Mouse (Mus musculus) MEL (cell line): ENCODE results near the gene 6030498E09Rik. TPM values are rescaled to one million over a fixed set of nuclear protein-coding genes. Genes with fewer than 3 reads are reported as not detected.

Experiments used
- DNase-seq: peaks from one replicate; pipeline ENCODE4 v3.0.0; 2011; ENCODE audit warnings: low read depth, low spot score
- H3K27ac ChIP-seq: 2 replicates; pipeline ENCODE4 v1.5.1; 2012; ENCODE audit warnings: low read depth, mild to moderate bottlenecking, control low read depth, low read length, moderate library complexity; ENCODE audit not compliant: control insufficient read depth
- H3K27me3 ChIP-seq, 2 experiments: fragments of 150-350 bp in 1 of 2; sonication (generic) in 1 of 2; 2 replicates each; pipeline ENCODE4 v1.6.1; 2012; ENCODE audit warnings: low read length in 2 of 2, mild to moderate bottlenecking in 2 of 2, improper control_type of control experiment in 1 of 2, moderate library complexity in 1 of 2; ENCODE audit not compliant: insufficient read depth in 2 of 2, control insufficient read depth in 1 of 2
- H3K36me3 ChIP-seq, 2 experiments: 2 replicates each; pipeline ENCODE4 v1.6.1; 2012 to 2014; ENCODE audit warnings: low read length in 2 of 2, improper control_type of control experiment in 1 of 2, inconsistent platforms in 1 of 2, mild to moderate bottlenecking in 1 of 2; ENCODE audit not compliant: insufficient read depth in 2 of 2, control insufficient read depth in 1 of 2
- H3K4me1 ChIP-seq, 2 experiments: fragments of 150-350 bp in 1 of 2; sonication (generic) in 1 of 2; 2 replicates each; pipeline ENCODE4 v1.6.1; 2012; ENCODE audit warnings: low read length in 2 of 2, improper control_type of control experiment in 1 of 2, mild to moderate bottlenecking in 1 of 2; ENCODE audit not compliant: insufficient read depth in 2 of 2, control insufficient read depth in 1 of 2
- H3K4me3 ChIP-seq, 2 experiments: fragments of 150-350 bp in 1 of 2; sonication (generic) in 1 of 2; 2 replicates each; pipeline ENCODE4 v1.5.1; 2012; ENCODE audit warnings: low read depth in 2 of 2, low read length in 2 of 2, mild to moderate bottlenecking in 2 of 2, moderate library complexity in 2 of 2, control low read depth in 1 of 2, improper control_type of control experiment in 1 of 2; ENCODE audit not compliant: control insufficient read depth in 1 of 2, insufficient read depth in 1 of 2
- H3K79me2 ChIP-seq: 2 replicates; pipeline ENCODE4 v1.6.1; 2012; ENCODE audit warnings: mild to moderate bottlenecking, low read length, moderate library complexity; ENCODE audit not compliant: control insufficient read depth, poor library complexity, insufficient read depth
- H3K9ac ChIP-seq: 2 replicates; pipeline ENCODE4 v1.6.1; 2012; ENCODE audit warnings: low read depth, mild to moderate bottlenecking, control low read depth, low read length, moderate library complexity; ENCODE audit not compliant: control insufficient read depth, poor library complexity, severe bottlenecking
- H3K9me3 ChIP-seq: fragments of 150-350 bp; sonication (generic); replicated peaks from 2 replicates; pipeline ENCODE4 v1.6.1; 2012; ENCODE audit warnings: mild to moderate bottlenecking, low read length, improper control_type of control experiment, moderate library complexity; ENCODE audit not compliant: insufficient read depth
- BHLHE40 ChIP-seq: IDR thresholded peaks from 2 replicates; pipeline ENCODE4 v1.6.1; 2012; ENCODE audit warnings: low read depth, mild to moderate bottlenecking, inconsistent platforms, low read length, improper control_type of control experiment, borderline replicate concordance
- CTCF ChIP-seq, 3 experiments: IDR thresholded peaks in 2 of 3; conservative IDR thresholded peaks in 1 of 3; 2 replicates each; pipeline ENCODE4 v1.5.1; 2011 to 2012; ENCODE audit warnings: low read length in 3 of 3, low read depth in 2 of 3, mild to moderate bottlenecking in 2 of 3, improper control_type of control experiment in 1 of 3, inconsistent platforms in 1 of 3, mixed read lengths in 1 of 3, moderate library complexity in 1 of 3; ENCODE audit not compliant: control insufficient read depth in 1 of 3, insufficient read depth in 1 of 3, poor library complexity in 1 of 3, severe bottlenecking in 1 of 3
- E2F4 ChIP-seq: IDR thresholded peaks from 2 replicates; pipeline ENCODE4 v1.6.1; 2011; ENCODE audit warnings: low read depth, low read length, improper control_type of control experiment, borderline replicate concordance
- EP300 ChIP-seq, 2 experiments: IDR thresholded peaks; 2 replicates each; pipeline ENCODE4 v1.6.1; 2011; ENCODE audit warnings: improper control_type of control experiment in 2 of 2, low read length in 2 of 2, low read depth in 1 of 2, mild to moderate bottlenecking in 1 of 2
- JUND ChIP-seq: IDR thresholded peaks from 2 replicates; pipeline ENCODE4 v1.6.1; 2011; ENCODE audit warnings: low read depth, mild to moderate bottlenecking, improper control_type of control experiment, low read length
- MAFK ChIP-seq: IDR thresholded peaks from 2 replicates; pipeline ENCODE4 v1.6.1; 2011; ENCODE audit warnings: low read depth, mild to moderate bottlenecking, low read length, improper control_type of control experiment, borderline replicate concordance
- MEF2A ChIP-seq: IDR thresholded peaks from 2 replicates; pipeline ENCODE4 v1.6.1; 2014; ENCODE audit warnings: low read depth, mild to moderate bottlenecking, inconsistent platforms, low read length, improper control_type of control experiment; ENCODE audit not compliant: poor library complexity, insufficient replicate concordance, severe bottlenecking; ENCODE audit errors: extremely low read depth
- MYC ChIP-seq: IDR thresholded peaks from 2 replicates; pipeline ENCODE4 v1.6.1; 2011; ENCODE audit warnings: low read depth, mild to moderate bottlenecking, low read length, improper control_type of control experiment, moderate library complexity
- POLR2A ChIP-seq, 2 experiments: IDR thresholded peaks; 2 replicates each; pipeline ENCODE4 v1.6.1; 2011 to 2012; ENCODE audit warnings: low read length in 2 of 2, mild to moderate bottlenecking in 2 of 2, control low read depth in 1 of 2, improper control_type of control experiment in 1 of 2, low read depth in 1 of 2, moderate library complexity in 1 of 2; ENCODE audit not compliant: control insufficient read depth in 1 of 2, insufficient read depth in 1 of 2, poor library complexity in 1 of 2
- POLR2AphosphoS2 ChIP-seq: IDR thresholded peaks from 2 replicates; pipeline ENCODE4 v1.6.1; 2011; ENCODE audit warnings: low read length, improper control_type of control experiment
- RAD21 ChIP-seq: IDR thresholded peaks from 2 replicates; pipeline ENCODE4 v1.6.1; 2011; ENCODE audit warnings: mild to moderate bottlenecking, low read depth, low read length, improper control_type of control experiment
- RCOR1 ChIP-seq: IDR thresholded peaks from 2 replicates; pipeline ENCODE4 v1.6.1; 2012; ENCODE audit warnings: low read depth, mild to moderate bottlenecking, inconsistent platforms, low read length, improper control_type of control experiment
- TBP ChIP-seq: IDR thresholded peaks from 2 replicates; pipeline ENCODE4 v1.8.0; 2011; ENCODE audit warnings: low read depth, low read length, improper control_type of control experiment
- TCF12 ChIP-seq: IDR thresholded peaks from 2 replicates; pipeline ENCODE4 v1.6.1; 2014; ENCODE audit warnings: low read depth, mild to moderate bottlenecking, inconsistent platforms, low read length, improper control_type of control experiment, moderate library complexity
- USF1 ChIP-seq: IDR thresholded peaks from 2 replicates; pipeline ENCODE4 v1.6.1; 2014; ENCODE audit warnings: low read depth, mild to moderate bottlenecking, inconsistent platforms, low read length, improper control_type of control experiment, moderate library complexity
- ZC3H11A ChIP-seq: IDR thresholded peaks from 2 replicates; pipeline ENCODE4 v1.6.1; 2012; ENCODE audit warnings: low read depth, mild to moderate bottlenecking, inconsistent platforms, low read length, improper control_type of control experiment
- polyA plus RNA-seq, 2 experiments: library from polyadenylated mRNA; stranded (reverse) in 1 of 2; unstranded in 1 of 2; fragments of >175 nt in 1 of 2; fragments of >200 nt in 1 of 2; gene quantifications; 2 replicates each; pipeline versions ENCODE4 v1.2.1 to v1.2.4; 2012; ENCODE audit warnings: low replicate concordance in 2 of 2, low read depth in 1 of 2; ENCODE audit not compliant: insufficient read length in 2 of 2, insufficient read depth in 1 of 2, missing spikeins in 1 of 2
- total RNA-seq: library from RNA; depleted of rRNA; stranded (reverse); fragments of 300-350 nt; gene quantifications from 2 replicates; pipeline ENCODE4 v1.2.3, GENCODE M21; 2012

Gene 6030498E09Rik
- total and polyA plus RNA-seq, 3 experiments: not detected

DNA sequence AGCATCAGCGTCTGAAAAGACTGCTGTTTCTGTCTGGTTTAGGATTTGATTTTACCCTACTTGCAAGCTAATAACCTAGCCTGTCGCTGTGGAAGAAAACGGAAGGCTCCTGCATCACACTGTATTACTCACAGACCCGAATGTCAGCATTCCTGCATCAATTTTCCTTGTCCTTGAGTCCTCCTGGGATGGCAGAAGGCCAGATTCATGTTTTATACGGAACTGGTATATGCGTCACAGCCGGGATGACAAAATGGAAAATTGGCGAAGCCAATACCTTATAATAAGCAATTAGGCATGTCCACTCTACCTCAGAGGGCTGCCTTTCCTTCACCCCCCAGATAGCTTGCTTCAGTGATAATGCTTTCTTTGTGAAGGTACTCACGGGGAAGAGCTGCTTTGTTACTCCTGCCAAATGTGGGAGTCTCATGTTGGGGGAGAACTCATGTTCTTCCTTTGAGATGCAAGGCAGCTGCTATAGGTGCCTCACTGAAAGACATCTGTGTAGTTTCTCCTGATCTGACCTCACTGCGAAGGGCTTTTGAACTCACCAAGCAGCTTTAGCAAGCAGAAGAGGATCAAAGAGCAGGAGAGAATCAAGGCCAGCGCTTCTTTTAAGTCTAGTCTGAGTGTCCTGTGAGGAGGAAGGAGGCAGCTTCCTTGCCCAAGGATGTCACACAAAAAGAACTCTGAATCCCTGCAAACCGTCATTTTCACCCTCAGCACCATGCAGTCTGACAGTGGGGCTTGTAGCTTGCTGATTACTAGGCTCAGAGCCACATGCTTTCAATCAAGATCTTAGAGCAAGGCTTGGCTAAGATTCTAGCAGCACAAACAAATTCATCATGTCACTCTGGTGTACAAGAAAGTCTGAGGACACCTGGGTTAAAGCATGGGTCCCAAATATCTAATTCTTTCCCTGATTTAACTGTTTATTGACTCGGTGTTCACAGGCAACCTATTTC is 37.3 kb upstream of the 6030498E09Rik start:
- H3K27ac ChIP-seq: no peak overlapping the region
- DNase-seq: no peak
- no peak overlapping the region for H3K9ac ChIP-seq
- H3K36me3 ChIP-seq: no peaks in the 10 kb centered on the region
- no peaks in the 10 kb centered on the region for H3K9me3 ChIP-seq
- H3K79me2 ChIP-seq: no peaks in the 10 kb centered on the region
- no peaks in the 10 kb centered on the region for H3K4me1 ChIP-seq
- no peak overlapping the region for H3K4me3 ChIP-seq
- no peaks in the 10 kb centered on the region for H3K27me3 ChIP-seq
- TF ChIP-seq JUND (no peak), E2F4 (no peak), EP300 (IDR thresholded peaks at IDR 0.05; ENCODE audit: low read depth in 1 of 2, low read length in 2 of 2) (no peak), POLR2A (IDR thresholded peaks at IDR 0.05; ENCODE audit: control insufficient read depth in 1 of 2, insufficient read depth in 1 of 2, low read depth in 1 of 2, low read length in 2 of 2, poor library complexity in 1 of 2) (no peak), USF1 (no peak), RCOR1 (no peak)

DNA sequence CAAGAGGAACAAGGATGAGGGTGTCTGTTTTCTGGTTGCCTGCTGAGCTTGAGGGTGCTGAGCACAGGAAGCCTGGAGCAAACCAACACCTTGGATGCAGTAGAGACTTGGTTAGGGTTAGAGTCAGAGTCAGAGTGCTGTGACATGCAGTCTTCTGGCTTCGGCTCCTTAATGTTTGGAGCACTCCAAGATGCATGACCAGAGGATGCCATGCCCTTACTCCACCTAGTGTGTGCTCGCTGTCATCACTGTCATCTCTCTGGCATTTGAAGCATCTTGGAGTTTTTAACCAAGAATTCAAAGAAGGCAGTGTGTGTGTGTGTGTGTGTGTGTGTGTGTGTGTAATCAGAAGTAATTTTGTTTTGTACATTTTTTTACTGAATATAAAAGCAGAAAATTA is 1.0 kb upstream of the 6030498E09Rik start:
- Histone ChIP-seq H3K9me3 (no peaks in the 10 kb centered on the region), H3K27me3 (no peaks in the 10 kb centered on the region), H3K36me3 (no peaks in the 10 kb centered on the region), H3K4me1 (no peaks in the 10 kb centered on the region), H3K27ac (no peak overlapping the region), H3K4me3 (no peak overlapping the region), H3K79me2 (no peaks in the 10 kb centered on the region), H3K9ac (no peak overlapping the region)
- DNase-seq: no peak
- no peak for TF ChIP-seq MAFK
- TF ChIP-seq E2F4: no peak
- no peak for TF ChIP-seq BHLHE40
- no peak for TF ChIP-seq ZC3H11A
- TF ChIP-seq MYC: no peak
- no peak for TF ChIP-seq TBP
- TF ChIP-seq POLR2AphosphoS2: no peak
- TF ChIP-seq JUND: no peak
- TF ChIP-seq POLR2A (IDR thresholded peaks at IDR 0.05; ENCODE audit: control insufficient read depth in 1 of 2, insufficient read depth in 1 of 2, low read depth in 1 of 2, low read length in 2 of 2, poor library complexity in 1 of 2): no peak
- TF ChIP-seq MEF2A: no peak
- TF ChIP-seq USF1: no peak
- no peak for TF ChIP-seq TCF12
- no peak for TF ChIP-seq RCOR1
- TF ChIP-seq CTCF (IDR thresholded peaks at IDR 0.05 in 2 of 3, conservative IDR thresholded peaks at IDR 0.05 in 1 of 3; ENCODE audit: control insufficient read depth in 1 of 3, insufficient read depth in 1 of 3, low read depth in 2 of 3, low read length in 3 of 3, poor library complexity in 1 of 3, severe bottlenecking in 1 of 3): no peak
- no peak for TF ChIP-seq RAD21
